Mouse (Mus musculus) mouse embryonic stem cell (cell line): ENCODE results near the gene Dnal4.
"Not testable (repeated sequence)": the region's sequence is repeated elsewhere in the genome, so short reads cannot be mapped to it uniquely, and the experiment has no call there.

Experiments used
- in situ Hi-C, 2 experiments: fragments of 300-500 bp; cut with MboI; formaldehyde crosslinking; loops; 1 replicate in 1 of 2; 3 replicates in 1 of 2; pipeline ENCODE4 v1.14.3; 2019 to 2020; ENCODE audit warnings: low sequenced_read_pairs in 2 of 2, low pct_unique_long_range_greater_than_20kb in 1 of 2, mixed read lengths in 1 of 2; ENCODE audit not compliant: unreplicated experiment in 1 of 2

Dnal4 gene

DNA sequence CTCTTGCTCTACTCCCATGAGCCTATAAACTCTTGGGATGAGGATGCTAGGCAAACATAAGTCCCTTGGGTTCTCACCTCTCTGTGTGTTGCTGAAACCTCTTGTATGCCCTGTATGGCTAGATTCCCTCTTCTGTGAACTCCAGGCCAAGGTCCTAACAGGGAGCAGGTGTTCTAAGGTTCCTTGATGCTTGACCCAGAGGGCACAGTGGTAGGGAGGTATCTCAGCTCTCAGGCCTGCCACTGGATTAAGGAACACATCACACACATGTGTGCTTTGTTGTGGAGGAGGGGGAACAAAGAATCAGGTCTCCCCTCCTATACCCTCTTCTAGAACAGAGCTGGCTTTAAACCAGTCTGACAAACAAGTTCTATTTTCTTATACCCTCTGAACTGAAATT is at the start of gene Dnal4:
Dnal4 (minus strand) TSS at position 101 of the 400 bp plus-strand sequence.
- in situ Hi-C loops: loop anchor here in 1 of 2 experiments (25.0 kb wide), 1 partner anchor 285 kb away; no protein-coding TSS in a partner anchor

- in situ Hi-C loops: no loop called here
Observed at GRCm38 (mm10) chr15:79827061-79827777, 49.6 kb upstream of the Dnal4 start.

DNA sequence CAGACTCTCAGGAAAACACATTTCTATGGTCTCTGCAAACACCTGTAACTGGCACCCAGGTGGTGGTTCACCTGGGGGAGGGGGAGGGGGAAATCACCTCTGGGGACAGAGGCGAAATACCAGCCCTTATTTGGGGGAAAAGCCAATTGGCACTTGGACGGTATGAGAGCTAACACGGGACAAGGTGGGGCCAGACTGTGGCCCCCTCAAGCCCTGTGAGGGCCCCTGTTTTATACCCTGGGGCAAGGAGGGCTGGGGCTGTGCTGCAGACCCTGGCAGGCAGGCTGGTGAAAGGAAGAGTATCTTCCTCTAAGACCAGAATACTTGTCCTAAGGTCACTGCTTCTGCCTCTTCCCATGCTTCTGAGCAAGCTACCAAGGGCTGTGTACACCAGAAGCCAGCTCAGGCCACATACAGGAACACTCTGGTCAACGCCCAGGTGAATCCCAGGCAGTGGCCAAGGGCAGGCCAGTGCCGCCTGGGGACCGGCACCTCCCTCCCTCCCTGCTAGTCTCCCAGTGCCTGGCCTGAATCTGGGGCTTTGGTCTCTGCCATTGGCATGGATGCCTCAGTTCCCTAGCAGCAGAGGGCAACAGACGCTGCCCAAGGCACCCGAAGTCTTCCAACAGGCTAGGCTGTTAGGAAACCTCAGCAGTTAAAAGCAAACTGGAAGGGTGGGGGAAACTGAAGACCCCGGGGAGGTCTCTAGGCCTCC is 48.7 kb upstream of the Dnal4 start:
- in situ Hi-C loops: no loop called here

DNA sequence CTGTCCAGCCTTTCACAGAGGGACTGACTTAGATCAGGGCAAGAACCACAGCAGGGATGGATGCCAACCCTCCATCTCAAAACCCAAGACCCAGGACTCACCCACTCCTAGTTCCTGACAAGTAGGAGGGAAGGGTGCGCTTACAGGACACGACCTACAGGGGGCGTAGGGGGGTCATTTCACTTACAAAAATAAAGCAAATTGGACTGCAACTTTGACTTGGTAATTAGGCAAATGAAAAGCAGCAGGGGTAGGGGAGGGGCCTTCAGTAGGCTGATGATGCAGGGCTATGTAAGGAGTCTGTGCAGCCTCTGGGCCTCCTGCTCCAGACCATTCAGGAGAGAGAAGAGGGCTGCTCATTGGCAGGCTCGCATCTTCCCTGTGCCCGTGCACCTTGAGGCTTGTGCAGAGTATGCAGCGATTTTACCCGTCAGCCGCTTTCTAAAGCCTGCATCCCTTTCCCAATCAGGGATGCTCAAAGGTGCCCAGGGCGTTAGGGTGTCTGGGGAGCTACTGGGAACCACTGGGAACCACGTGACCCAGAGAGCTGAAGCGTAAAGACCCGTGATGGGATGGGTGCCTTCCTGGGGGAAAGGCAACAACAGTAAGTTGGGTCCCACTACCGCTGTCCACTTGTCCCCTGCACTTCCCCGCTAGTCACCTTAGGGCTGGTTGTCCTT is 47.6 kb upstream of the Dnal4 start:
- in situ Hi-C loops: no loop called here

GRCm38 (mm10) chr15:79823588-79824280 is 46.1 kb upstream of the Dnal4 start:
- in situ Hi-C loops: no loop called here

GRCm38 (mm10) chr15:79822265-79823199 is 44.9 kb upstream of the Dnal4 start:
- in situ Hi-C loops: no loop called here

GRCm38 (mm10) chr15:79818325-79818724 is 40.7 kb upstream of the Dnal4 start:
- in situ Hi-C loops: no loop called here

GRCm38 (mm10) chr15:79813666-79814258 is 36.1 kb upstream of the Dnal4 start:
- in situ Hi-C loops: no loop called here

- in situ Hi-C loops: not testable (repeated sequence)
Observed at GRCm38 (mm10) chr15:79812840-79813239, 35.2 kb upstream of the Dnal4 start.

GRCm38 (mm10) chr15:79810997-79811396 is 33.3 kb upstream of the Dnal4 start:
- in situ Hi-C loops: no loop called here

GRCm38 (mm10) chr15:79810061-79810460 is 32.4 kb upstream of the Dnal4 start:
- in situ Hi-C loops: no loop called here

GRCm38 (mm10) chr15:79808658-79809057 is 31.0 kb upstream of the Dnal4 start:
- in situ Hi-C loops: no loop called here

DNA sequence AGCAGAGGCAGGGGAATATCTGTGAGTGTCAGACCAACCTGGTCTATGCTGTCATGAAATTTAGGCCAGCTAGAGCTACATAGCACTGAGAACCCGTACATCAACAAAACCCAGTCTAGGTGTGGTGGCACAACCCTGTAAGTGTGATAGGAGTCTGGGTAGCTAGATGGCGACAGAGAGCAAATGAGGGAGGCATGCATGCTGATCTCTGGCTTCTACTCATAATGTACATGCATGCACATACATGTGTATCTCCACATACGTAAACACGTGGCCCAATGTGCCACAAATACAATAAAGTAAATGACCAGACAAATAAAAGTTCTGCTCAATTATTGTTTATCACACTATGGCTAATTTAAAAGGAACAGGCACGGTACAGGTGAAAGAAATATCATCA is 30.5 kb upstream of the Dnal4 start:
- in situ Hi-C loops: no loop called here

- in situ Hi-C loops: no loop called here
Observed at GRCm38 (mm10) chr15:79807050-79807449, 29.4 kb upstream of the Dnal4 start.

DNA sequence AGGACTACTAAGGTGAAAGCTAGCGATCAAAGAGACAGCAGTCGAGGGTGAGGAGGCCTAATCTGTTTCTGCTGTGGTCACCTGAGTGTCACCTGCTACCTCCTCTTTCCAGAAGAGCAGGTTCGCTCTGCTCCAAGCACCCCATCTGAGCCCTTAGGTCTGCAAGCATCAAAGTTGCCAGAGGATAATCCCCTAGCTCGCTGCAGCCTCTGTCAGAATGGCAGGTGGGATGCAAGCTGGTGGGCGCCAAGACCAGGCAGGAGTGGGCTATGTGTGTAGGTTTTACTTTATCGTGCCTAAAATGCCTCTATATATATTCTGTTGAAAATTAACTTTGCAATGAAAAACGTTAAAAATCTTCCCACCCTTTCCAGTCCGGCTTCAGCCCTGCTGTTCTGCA is 27.6 kb upstream of the Dnal4 start:
- in situ Hi-C loops: no loop called here

- in situ Hi-C loops: no loop called here
Observed at GRCm38 (mm10) chr15:79804352-79805071, 26.9 kb upstream of the Dnal4 start, which contains the start of gene Nptxr. Gene Nptxr (minus strand): TSS chr15:79804766.
